Mouse (Mus musculus): Measurements from ENCODE around the gene Mss51. TPM values are rescaled to one million over a fixed set of nuclear protein-coding genes. Genes with fewer than 3 reads are reported as not detected.

Gene Mss51
- total RNA-seq, 2 experiments from 2014 or later, result 1.4 to 1.8 TPM

GRCm38 (mm10) chr14:20452929-20453328 is 43.8 kb downstream of the Mss51 start:
- intact Hi-C loops (cut with DNase I), result loop anchor here (5.0 kb wide), 1 partner anchor 41 kb away; no protein-coding TSS in a partner anchor
- DNase-seq, result no peak

GRCm38 (mm10) chr14:20451765-20452331 is 44.9 kb downstream of the Mss51 start, which contains the start of gene Cfap70:
Cfap70 (minus strand) TSS chr14:20452226.
- intact Hi-C loops (cut with DNase I), result loop anchor here (5.0 kb wide), 1 partner anchor 40 kb away; no protein-coding TSS in a partner anchor
- peak; percentile 48 for DNase-seq

- DNase-seq, result no peak
- intact Hi-C loops (cut with DNase I), result loop anchor here (5.0 kb wide), 1 partner anchor 39 kb away; no protein-coding TSS in a partner anchor
Observed at GRCm38 (mm10) chr14:20451302-20451701, 45.4 kb downstream of the Mss51 start.

- intact Hi-C loops (cut with DNase I), result loop anchor here (10.0 kb wide), 1 partner anchor 52 kb away; the partner anchor contains the start of gene Mrps16
- DNase-seq, result peak; percentile 8
Observed at GRCm38 (mm10) chr14:20447209-20447608, 49.5 kb downstream of the Mss51 start.

GRCm38 (mm10) chr14:20442252-20442651 is 54.4 kb downstream of the Mss51 start:
- intact Hi-C loops (cut with DNase I), result loop anchor here (10.0 kb wide), 1 partner anchor 47 kb away; the partner anchor contains the start of gene Mrps16
- DNase-seq, result no peak

GRCm38 (mm10) chr14:20436976-20437375 is 59.7 kb downstream of the Mss51 start:
- intact Hi-C loops (cut with DNase I), result no loop called here
- no peak for DNase-seq

Other genes starting within 250 kb of the Mss51 start
- not detected for gene Kcnk16, start 227.7 kb downstream of the Mss51 start, total RNA-seq (2021)
- 10 to 100 TPM; 18.7 to 22.6 TPM for gene Nudt13, start 202.2 kb downstream of the Mss51 start, total RNA-seq (2021)
- 10 to 100 TPM; 31.6 to 34.8 TPM for gene Ecd, start 148.8 kb downstream of the Mss51 start, total RNA-seq (2021)
- gene Fam149b, start 148.7 kb downstream of the Mss51 start, total RNA-seq (2021), result 10 to 100 TPM; 51.8 to 53.2 TPM
- gene Dnajc9, start 108.0 kb downstream of the Mss51 start, total RNA-seq (2021), result 10 to 100 TPM; 34.5 to 39.6 TPM
- gene Mrps16, start 103.3 kb downstream of the Mss51 start, total RNA-seq (2021), result 10 to 100 TPM; 32.9 to 33.2 TPM
- gene Cfap70, start 44.7 kb downstream of the Mss51 start, total RNA-seq (2021), result 1 to 10 TPM; 1.7 to 2.9 TPM
- gene Anxa7, start 16.8 kb downstream of the Mss51 start, total RNA-seq (2021), result 10 to 100 TPM; 46.1 to 50.4 TPM
- 100 to 1,000 TPM; 355 to 362 TPM for gene Ppp3cb, start 49.7 kb upstream of the Mss51 start, total RNA-seq (2021)
- gene Usp54, start 144.2 kb upstream of the Mss51 start, total RNA-seq (2021), result 10 to 100 TPM; 23.0 to 26.9 TPM
- not detected for gene Myoz1, start 159.6 kb upstream of the Mss51 start, total RNA-seq (2021)
- under 1 TPM; 0.16 to 0.28 TPM for gene Synpo2l, start 171.5 kb upstream of the Mss51 start, total RNA-seq (2021)
- 100 to 1,000 TPM; 124 to 151 TPM for gene Sec24c, start 177.4 kb upstream of the Mss51 start, total RNA-seq (2021)
- gene Fut11, start 198.1 kb upstream of the Mss51 start, total RNA-seq (2021), result 10 to 100 TPM; 21.9 to 22.3 TPM
- 10 to 100 TPM; 75.5 to 76.4 TPM for gene Chchd1, start 206.1 kb upstream of the Mss51 start, total RNA-seq (2021)
- gene Zswim8, start 210.7 kb upstream of the Mss51 start, total RNA-seq (2021), result 100 to 1,000 TPM; 182 to 183 TPM
- 10 to 100 TPM; 22.6 to 23.5 TPM for gene Ndst2, start 237.7 kb upstream of the Mss51 start, total RNA-seq (2021)

All from left cerebral cortex, postnatal 4 days (tissue).